Mouse (Mus musculus): ENCODE measurements around the gene Tmem181a.
A peak's percentile ranks its signal among the peaks of the same experiment; 100 is the strongest.
"Not testable (repeated sequence)": the region's sequence is repeated elsewhere in the genome, so short reads cannot be mapped to it uniquely, and the experiment has no call there.

Gene Tmem181a

DNA sequence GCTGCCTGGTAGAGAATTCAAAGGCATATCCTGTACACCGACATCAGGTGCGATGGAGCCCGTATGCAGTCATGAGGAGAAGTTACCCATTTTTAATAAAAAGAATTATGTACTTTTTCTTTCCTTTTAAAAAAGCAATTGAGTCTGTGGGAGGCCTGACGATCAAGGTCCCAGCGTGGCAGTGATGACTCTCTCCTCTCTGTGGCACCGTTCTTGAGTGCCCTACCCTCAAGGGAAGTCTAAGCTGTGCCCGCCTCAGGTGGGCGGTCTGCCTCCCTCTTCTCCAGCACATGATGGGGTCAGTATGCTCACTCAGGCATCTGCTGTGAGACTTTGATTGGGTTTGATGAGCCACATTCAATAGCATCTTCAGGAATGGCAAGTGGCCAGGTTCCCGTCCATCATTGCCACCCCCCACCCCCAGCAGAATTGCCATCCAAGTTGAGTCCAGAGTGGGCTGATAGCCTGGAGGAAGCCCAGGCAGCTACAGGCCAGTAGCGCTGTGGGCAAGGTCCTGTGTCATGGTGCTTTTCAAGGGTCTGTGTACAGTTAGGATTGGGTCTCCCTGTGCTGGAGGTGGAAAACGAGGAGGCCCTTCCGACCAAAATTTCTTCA lies 49.1 kb downstream of the Tmem181a start:
- not testable (repeated sequence) for DNase-seq (ENCODE audit: low read depth, low spot score)

DNA sequence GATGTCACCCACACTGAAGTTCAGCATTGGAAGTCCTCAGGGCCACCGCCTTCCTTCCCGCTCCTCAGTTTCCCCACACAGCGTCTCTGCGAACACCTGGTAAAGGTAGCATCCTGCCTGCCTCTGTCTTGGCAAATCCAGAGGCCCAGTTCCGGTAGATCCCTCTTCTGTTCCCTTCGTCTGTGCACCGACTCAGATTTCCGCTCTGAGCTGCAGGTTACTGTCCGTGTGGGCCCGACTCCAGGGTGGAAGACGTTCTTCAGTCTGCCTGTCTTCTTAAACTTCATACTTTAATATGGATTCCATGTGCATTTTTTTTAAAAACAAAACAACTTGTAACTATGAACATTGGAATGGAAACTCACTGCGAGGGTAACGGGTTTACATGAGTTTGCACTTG lies 49.8 kb downstream of the Tmem181a start:
- DNase-seq (ENCODE audit: low read depth, low spot score), result not testable (repeated sequence)

DNA sequence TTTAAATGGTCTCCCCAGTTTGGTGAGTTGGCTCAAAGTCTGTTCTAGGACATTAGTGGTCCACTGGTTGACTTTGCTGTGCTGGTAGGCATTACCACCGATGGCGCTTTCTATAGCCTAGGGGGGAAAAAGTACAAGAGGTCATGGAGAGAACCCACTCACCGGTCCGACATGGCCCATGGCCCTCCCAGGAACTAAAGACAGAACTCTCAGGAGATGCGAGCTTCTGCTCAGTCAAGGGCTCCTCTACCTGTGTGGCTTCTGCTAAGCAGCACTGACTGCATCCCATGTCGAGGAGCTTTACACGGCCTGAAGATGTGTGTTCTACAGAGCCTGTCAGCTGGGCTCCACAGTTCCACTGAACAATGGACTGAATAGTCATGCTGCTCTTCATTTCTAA lies 55.1 kb downstream of the Tmem181a start:
- not testable (repeated sequence) for DNase-seq (ENCODE audit: low read depth, low spot score)

DNA sequence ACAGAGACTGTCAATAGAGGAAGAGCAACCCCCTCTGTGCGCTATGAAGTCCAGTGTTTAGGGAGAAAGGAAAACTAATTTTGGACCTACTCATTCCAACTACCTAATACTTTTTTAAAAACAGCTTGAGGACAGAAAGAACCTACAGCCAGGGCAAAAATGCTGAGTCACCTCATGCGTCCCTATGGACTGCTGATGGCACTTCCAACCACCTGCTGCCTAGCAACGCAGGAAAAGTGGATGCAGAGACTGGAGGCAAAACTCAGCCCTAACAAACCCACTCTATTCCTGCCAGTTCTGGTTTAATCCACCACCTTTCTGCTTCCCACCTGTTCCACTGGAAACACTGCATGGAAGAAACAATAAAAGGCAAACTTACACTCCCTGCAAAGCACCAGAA lies 56.1 kb downstream of the Tmem181a start:
- DNase-seq (ENCODE audit: low read depth, low spot score), result peak; percentile 67

DNA sequence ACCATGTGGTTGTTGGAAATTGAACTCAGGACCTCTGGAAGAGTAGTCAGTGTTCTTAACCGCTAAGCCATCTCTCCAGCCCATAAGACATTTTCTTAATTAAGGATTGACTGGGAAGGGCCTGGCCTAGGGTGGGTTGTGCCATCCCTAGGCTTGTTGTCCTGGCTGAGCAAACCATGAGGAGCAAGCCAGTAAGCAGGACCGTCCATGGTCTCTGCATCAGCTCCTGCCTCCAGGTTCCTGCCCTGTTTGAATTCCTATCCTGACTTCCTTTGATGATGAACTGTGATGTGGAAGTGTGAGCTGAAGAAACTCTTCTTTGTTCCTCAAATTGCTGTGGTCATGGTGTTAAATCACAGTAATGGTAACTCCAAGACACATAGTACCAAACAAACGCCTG lies 57.8 kb downstream of the Tmem181a start:
- DNase-seq (ENCODE audit: low read depth, low spot score), result not testable (repeated sequence)

DNA sequence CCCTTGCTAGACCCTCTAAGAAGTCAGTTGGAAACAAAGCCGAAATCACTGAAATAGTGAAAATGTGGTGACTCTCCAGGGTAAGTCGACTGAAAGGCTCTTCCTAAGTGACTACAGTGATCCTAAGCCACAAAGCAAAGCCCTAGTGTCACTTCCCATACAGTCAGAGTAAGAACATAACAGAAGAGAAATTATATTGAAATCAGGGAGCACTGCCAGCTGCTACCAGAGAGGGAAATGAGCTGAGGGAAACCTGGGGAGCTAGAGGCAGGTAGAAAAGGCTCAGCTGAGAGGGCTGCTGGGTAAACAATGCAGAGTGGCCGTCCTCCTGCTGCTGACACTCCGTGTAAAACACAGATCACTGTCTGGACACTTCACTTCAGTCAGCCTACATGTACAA lies 59.0 kb downstream of the Tmem181a start:
- DNase-seq (ENCODE audit: low read depth, low spot score), result not testable (repeated sequence)

DNA sequence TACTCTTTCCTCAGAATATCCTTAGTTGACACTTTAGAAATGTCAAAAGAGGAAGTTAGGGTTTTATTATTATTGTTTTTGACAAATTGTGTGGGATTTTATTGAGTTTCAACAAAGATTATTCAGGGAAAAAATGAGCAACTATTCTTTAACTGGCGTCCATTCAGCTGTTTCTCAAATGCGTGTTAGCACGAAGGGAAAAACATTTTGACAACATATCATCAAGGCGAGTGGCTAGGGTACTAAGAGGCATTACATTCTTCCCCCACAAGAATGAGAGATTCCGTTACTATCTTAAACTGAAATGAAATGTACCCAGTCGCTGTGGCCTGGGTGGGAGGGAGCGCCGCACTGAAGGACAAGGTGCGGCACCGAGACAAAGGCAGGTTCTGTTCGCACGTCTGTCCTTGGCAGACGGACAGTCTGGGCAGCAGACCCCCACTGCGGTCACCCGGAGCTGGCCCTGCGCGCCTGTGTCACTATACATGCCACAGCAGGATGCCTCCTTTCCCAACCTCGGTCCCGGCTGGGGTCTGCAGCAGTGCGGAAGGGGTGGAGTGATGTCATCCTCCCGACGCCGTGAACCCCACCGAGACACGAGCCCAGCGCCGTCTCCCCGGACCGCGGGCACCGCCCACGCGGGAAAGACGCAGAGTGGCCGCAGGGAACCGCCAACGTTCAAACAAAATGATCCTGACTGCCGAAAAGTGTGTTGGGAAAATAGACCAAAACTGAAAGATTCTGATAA lies 59.9 kb downstream of the Tmem181a start:
- DNase-seq (ENCODE audit: low read depth, low spot score), result peak; percentile 3

DNA sequence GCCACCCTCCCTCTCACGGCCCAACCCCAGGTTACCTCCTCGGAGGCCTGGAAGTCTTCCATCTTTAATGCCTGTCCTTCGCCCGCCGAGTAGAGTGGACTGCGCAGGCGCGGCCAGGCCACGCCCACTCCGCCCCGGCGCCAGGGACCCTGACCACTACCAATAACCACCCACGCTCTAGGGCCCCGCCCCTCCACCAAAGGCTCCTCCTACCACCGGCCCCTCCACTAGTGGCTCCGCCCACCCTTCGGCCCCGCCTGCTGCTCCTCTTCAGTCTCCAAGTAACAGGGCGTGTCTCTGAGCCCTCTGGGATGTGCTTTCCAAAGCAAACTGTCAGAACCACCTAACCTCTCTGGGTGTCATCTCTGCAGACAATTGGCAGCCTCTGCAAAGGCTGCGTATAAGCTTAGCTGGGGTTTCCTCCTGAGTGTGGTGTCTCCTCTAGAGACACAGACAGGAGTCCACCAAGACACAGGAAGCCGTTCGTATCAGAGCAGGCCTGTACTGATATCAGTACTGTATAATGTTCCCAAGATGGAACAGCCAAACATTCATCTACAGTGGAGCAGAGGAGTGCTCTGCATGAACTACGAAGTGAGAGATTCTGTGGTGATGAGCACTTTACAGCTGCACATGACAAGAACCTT lies 60.8 kb downstream of the Tmem181a start, which contains the start of gene Dynlt1a:
Dynlt1a (minus strand) TSS at position 162 of the 647 bp plus-strand sequence.
- peak; percentile 98 for DNase-seq (ENCODE audit: low read depth, low spot score)

DNA sequence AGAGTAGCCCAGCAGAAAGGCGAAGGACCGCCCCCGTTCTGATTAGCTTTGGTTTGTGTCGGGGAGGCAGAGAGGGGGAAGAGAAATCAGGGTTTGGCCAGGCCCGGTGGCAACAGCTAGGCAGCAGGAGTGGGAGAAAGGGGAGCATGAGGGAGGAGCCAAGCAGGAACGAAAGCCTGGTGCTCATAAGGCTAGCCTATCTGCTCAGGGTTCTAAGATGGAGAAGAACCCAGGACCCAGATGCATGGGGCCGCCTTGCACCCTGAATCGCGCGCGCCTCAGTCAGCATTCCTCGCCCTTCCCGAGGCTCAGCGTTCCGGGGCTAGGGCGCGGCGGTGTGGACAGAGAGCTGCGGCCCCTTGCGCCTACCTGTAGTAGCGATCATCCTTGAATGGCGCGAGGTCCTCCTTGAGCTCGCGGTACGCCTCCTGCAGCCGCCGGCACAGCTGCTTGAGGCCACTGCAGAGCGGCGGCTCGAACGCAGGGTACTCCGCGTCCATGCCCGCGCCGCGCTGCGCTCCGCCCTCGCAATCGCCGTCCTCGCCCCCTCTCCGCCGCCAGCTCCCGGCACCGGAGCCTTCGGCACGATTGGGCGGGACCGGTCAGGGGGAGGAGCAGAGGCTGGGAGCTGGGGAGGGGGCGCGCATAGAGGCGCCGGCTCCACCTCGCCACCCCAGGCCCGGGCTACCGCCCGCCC lies 64.6 kb downstream of the Tmem181a start:
- DNase-seq (ENCODE audit: low read depth, low spot score), result not testable (repeated sequence)

DNA sequence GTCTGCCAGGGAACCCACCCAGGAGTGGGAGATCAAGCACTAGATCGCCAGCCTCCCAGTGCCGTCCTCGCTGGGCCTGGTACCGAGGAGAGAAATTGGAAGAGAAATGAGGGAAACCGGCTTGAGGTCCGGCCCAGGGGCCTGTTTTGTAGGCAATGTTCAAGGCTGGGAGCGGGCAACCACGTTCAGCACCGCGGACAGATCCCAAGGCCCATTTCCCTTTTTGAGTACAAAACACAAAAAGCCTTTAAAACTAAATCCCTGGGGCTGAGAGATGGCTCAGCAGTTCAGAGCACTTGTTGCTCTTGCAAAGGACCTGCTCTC lies 65.1 kb downstream of the Tmem181a start:
- DNase-seq (ENCODE audit: low read depth, low spot score), result not testable (repeated sequence)

DNA sequence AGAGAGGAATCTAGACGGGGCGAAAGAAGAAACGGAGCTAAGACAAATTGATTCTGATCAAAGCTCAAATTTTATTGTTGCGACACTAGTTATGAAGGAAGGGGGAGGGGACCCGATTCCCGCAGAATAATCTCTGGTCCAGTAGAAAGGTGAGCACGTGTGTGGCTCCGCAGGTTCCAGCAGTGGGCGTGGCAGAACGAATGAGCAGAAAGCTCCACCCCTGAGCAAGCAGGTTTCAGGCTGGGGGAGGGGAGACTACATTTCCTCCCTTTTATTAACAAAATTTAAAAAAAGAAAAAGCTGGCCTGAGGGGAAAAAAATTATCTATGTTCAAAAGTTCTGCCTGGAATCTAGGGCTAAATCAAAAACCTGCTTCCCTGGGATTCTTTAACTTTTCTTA lies 68.4 kb downstream of the Tmem181a start:
- not testable (repeated sequence) for DNase-seq (ENCODE audit: low read depth, low spot score)

DNA sequence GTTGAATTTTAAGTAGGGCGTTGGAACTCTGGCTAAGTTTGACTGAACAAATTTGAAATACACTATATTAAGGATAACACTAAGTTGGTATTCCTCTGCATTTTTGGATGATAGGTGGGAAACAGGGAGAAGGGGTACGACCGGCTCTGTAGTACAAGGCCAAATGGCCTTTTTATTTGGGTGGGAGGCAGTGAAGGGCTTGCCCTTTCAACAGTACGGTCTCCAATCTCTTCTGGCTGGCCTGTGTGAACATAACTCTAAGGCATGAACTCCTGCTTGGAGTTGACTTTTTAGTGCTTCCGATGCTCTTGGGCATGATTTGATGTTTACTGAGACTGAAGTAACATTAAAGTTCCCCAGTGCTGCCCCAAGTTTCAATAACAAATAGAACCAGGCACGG lies 68.9 kb downstream of the Tmem181a start:
- DNase-seq (ENCODE audit: low read depth, low spot score), result not testable (repeated sequence)

DNA sequence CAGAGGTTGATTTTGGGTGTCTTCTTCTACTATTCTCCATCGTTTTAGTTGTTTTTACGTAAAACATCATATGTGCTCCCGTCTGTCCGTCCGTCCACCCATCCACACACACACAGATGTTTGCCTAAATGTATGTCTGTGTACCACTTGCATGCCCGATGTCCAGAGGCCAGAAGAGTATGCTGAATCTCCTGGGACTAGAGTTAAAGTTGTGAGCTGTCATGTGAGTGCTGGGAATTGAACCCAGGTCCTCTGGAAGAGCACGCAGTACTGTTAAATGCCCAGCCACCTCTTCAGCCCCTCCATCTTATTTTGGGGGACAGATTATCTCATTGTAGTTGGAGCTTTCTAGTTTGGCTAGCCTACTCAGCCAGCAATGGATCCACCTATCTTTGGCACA lies 70.9 kb downstream of the Tmem181a start:
- DNase-seq (ENCODE audit: low read depth, low spot score), result not testable (repeated sequence)

DNA sequence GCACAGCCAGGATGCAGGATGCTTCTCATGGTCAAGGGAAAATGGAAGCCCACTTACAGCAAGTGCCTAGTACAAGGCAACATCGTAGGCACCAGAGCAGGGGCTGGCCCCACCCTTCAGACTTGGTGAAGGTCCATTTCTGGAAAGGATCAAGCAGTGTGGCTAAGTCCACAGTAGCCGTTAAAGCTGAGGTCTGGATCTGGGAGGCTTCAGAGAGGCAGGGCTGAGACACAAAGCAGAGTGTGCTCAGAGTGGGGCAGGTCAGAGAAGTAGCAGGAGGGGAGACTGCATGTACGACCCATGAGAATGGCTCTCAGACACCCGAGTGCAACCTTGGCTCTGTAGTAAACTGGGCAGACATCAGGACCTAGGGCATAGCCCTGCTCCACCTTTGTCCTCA lies 72.3 kb downstream of the Tmem181a start:
- not testable (repeated sequence) for DNase-seq (ENCODE audit: low read depth, low spot score)

DNA sequence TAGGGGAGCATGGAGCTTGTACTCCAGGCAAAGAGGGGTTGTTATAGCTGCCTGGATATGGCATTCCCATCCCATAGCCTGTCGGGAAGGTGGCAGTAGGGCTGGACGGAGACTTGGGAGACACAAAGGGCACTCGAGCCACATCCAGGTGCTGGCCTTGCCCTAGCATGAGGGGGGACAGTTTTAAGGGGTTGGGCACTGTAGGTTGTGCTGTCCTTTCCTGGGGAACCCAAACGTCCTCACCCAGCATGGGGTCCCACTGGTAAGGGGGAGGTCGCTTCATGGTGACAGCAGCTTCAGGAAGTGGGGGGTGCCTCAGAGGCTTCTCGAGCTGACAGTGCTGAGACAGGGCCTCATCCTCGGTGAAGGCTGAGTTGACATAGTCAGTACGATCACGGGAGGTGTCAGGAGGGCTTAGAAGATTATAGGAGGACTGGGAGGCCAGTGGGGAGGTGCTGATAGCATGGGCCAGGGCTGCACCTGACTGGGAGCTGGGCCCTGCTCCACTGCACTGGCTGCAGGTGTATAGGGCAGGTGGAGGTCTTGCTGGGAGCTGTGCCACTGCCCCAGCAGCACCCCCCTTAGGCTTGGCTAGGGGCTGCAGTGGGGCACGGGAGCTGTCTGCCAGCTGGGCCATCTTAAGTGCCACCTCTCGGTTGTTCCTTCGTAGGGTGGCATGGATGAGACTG lies 86.1 kb downstream of the Tmem181a start:
- DNase-seq (ENCODE audit: low read depth, low spot score), result not testable (repeated sequence)

DNA sequence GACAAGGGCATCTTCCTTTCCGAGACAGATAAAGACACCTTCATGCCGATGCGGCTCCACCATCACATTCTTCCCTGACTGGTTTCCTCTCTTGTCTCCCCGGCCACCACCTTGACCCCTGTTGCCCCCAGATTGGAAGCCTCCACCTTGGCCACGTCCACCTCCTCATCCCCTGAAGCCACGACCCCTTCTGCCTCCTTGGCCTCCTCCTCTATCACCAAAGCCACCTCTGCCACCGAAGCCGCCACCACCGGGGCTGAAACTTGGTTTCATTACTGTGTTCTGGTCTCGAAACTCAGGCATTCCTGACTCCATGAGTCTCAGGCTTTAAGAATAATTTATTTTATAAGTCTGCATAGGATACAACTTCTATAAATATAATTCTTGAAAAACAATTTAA lies 98.6 kb downstream of the Tmem181a start:
- DNase-seq (ENCODE audit: low read depth, low spot score), result not testable (repeated sequence)

Measured in ZHBTc4 (cell line).